Mouse (Mus musculus): ENCODE results near the gene Rdh5.

GRCm38 (mm10) chr10:128921883-128922821 is 536 bp downstream of the Rdh5 start:
- TF ChIP-seq CTCF (IDR thresholded peaks at IDR 0.05; ENCODE audit: borderline replicate concordance, insufficient read depth, low read depth, low read length): no peak
- no peak for TF ChIP-seq POLR2A (IDR thresholded peaks at IDR 0.05; ENCODE audit: borderline replicate concordance, insufficient read depth, low read length)
